Mouse (Mus musculus): Measurements from ENCODE around the gene Ormdl3.

Ormdl3 gene

DNA sequence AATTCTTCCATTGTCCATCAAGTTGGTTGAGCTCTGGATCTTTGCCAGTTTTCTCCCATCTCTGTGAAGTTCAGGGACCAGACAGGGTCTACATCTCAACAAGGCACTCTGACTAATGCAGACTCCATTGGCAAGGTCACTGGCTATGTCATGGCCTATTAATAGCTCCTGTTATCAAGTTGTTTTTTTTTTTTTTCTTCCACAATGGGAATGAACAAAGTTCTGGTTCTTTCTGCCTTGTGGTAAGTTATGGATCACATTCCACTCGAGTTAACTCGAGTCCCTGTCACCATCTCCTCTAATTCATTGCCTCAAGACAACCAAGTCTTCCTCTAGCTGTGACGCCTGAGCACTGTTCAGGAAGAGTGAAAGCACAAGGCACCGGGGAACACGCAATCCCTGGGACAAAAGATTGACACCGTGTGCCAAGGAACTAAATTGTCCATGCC, 1.7 kb upstream of the Ormdl3 start:
- DNase-seq (ENCODE audit: low spot score) = no peak

DNA sequence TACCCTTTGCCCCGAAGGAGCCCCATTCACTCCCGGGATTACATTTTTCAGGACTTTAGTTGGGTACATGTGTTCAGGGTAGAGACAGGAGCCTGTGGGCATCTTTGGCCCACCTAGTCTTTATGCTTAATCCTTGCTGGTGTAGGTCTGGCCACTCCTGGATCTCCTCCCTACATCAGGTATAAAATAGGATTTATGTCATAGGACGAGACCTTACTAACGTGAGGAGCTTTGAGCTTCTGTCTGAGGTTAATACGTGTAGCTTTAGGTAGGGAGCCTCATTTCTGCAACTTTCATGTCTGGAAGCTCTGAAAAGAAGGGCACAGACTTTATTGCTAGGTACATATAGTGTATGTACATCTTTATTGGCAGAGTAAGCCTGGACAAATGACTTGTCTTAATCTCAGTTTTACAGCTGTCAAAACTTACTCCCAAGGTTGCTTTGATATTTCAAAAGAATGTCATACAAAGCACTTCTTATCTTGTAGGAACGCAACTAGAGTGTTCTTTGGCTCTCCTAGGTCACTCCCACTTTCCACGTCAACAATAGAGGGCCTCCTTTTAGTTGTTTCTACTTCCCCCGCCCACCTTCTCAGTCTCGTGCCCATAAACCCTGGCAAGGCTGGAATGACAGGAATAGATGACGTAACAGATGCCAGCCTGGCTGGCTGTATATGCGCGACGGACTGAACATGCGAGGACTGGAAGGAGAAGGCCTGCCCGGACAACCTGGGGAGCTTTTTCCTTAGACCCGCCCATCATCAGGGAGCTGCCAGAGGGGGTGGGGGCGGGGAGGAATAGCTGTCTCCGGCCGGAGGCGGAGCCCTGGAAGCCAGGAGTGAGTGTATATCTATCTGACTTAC, 747 bp upstream of the Ormdl3 start:
- peak; percentile 34 for DNase-seq (ENCODE audit: low spot score)

DNA sequence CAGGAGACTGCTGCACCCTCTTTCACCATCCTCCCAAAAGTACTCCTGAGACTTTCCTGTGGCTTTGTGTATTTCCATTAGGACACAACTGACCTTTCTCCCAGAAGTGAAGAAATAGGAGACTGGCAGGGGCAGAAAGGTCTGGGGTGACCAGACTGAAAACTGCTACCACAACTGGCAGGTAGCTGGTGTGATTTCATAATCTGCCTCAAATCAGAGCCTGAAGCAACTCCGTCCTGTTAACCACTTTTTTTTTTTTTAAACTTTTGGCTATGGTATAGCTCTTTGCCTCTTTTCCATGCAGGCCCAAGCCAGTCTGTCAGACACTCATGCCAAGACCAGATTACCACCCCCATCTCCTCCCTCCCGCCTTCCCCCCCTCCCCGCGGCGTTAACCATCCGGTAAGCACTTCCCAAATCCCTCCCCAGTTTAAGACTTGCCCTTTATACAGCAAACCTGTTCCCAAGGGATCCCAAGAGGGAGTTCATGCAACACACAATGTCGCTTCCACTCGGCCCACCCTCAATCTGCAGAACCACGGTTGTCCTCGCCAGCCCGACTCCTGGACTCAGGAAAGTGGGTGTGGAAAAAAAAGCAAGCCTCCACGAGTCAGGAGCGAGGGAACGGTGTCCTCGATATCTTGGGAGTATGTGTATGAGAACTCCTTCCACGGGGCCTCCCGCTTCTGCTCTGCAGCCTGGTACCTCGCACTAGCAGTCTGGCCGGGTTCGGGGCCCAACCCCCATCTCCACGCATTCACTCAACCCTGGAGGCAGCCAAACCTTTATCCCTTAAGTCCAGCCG, 879 bp downstream of the Ormdl3 start:
- peak; percentile 14 for DNase-seq (ENCODE audit: low spot score)

DNA sequence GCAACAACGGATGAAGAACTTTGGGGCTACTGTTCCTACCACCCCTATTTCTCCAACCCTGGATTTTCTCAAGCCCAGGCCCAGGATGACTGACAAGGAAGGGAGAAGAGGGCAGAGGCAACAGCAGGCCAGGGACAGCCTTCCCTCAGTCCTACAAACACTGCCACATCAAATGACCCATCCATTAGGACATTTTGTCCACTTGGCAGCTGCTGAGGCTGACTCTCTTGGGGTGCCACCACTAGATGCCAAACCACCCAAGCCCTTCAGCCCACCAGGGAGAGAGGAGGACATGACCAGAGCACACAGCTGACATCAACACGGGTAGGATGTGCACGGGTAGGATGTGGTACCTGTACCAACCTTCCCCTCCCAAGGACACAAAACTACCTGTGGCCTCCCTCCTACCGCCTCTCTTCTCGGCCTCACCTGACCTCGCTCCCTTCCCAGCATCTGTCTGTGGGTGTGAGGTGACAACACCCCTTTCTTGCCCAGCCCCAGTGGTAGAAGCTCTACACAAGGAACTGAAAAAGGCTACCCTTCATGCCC, 2.5 kb downstream of the Ormdl3 start:
- no peak for DNase-seq (ENCODE audit: low spot score)

DNA sequence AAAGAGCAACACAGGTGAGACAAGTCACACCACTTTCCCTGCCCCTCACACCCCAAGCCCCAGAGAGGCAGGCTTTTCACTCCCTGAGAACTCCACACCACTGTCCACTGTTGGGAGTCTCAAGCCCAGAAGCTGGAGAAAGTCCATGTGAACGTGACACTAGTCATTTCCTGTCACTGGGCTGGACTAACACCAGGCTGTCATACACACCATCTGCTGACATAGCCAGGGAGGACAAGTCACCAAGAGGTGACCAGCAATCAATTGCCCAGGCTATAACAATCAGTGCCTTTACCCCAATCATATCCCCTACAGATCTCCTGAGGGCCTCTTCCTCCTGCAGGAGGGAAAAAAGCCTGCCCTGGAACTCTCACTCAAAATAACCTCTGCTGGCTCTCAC, 3.0 kb downstream of the Ormdl3 start:
- no peak for DNase-seq (ENCODE audit: low spot score)

DNA sequence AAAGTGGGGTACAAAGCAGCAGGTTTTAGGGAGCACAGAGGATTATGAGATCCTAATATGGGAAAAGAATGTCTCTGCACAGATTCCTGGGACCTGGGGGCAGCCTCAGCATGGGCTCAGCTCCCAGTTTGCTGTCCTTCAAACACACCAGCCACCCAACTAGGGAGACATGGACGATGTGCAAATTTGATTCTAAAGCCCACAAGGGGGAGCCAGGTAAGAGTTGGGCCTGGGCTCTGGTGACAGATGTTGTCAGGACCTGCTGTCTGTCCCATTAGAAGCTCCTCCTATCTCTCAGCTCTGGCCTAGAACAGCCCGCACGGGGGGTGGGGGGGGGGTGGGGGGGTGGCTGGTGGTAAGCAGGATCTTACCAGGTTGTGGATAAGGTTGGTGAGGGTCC, 3.6 kb downstream of the Ormdl3 start:
- DNase-seq (ENCODE audit: low spot score) = no peak

DNA sequence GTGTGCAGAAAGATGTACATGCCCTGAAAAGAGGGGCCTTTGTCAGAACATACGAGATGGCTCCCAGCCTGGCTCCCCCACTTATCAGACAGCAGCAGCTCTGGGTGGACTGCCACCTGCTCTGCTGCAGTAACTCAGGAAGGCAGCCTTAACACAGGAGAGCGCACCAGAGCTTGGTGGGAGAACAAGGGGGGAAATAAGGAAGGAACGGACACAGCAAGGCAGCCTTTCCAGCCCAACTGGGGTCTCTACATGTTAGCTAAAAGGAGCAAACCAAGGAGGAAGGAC, 4.0 kb downstream of the Ormdl3 start:
- DNase-seq (ENCODE audit: low spot score) = no peak

DNA sequence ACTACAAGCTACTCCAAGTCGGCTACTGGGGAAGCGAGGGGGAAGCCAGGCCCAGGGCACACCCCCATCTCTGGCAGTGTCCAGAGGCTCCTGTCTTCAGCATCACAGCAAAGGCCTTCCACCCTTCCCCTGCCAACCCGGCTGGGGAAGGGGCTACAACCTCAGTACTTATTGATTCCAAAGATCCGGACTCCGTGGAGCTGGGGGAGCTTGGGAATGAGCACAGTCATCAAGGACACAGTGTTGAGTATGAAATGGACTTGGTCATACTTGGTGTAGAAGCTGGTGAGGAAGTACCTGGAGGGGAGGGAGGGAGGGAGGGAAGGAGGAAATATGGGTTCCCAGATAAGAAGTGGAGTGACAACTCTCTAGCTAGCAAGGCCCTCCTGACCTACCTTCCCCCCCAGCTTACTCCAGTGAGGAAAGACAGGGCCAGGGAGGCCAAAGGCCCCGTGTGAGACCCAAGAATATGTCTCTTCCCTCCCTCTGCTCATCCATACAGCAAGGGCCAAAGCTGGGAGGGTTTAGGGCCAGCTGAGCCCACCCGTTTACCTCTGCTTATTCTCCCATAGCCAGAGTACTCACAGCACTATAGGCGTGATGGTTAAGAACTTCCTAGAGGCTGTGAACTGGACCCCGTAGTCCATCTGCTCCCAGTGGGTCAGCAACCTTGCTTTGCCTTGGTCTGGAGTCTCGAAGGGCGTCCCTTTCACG, 4.5 kb downstream of the Ormdl3 start:
- no peak for DNase-seq (ENCODE audit: low spot score)

DNA sequence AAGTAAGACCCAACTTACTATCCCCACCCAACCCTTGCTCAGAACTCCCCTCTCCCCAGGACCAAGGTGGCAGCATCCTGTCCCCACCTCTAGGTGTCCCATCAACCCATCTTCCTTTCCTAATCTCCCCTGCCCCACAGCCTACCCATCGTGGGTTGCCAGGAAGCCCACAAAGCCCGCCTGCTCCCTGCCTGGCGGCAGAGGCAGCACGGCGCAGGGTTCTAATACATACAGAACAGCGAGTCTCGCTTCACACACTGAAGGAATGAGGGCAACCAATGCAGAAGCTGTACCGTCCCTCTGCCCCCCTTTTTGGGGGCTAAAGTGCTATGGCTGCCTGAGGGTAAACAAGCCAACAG, 5.2 kb downstream of the Ormdl3 start:
- DNase-seq (ENCODE audit: low spot score) = no peak

DNA sequence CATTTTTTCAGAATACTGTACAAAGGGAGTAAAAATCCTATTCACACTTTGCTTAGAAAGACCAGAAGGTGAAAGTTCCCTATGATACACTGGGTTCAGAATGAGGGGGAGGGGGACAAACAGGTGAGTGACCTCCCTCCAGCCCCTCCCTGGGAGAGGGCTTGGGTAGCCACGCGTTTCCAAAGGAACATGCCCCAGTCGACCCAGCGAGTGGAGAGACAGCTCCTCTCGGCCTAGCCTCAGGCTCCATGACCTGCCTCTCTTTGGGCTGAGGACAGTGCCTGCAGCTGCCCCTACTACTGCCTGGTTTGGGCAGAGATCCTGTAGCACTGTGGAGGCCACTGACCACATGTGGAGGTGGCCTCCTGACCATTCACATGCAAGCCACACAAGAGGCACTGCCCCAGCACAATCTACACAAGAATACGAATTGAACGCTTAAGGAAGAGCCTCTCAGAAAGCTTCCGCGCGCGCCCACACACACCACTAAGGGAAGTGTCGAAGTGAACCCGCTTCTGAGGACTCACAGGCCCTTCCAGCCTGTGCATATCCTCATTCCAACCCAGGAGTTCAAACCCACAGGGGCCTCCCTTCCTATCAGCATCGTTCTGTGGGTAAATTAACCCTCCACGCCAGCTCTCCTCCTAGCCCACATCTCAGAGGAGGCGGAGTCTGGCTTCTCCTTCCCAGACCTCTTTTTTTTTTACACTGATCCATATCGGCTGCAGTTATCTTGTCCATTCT, 5.7 kb downstream of the Ormdl3 start:
- DNase-seq (ENCODE audit: low spot score) = no peak

DNA sequence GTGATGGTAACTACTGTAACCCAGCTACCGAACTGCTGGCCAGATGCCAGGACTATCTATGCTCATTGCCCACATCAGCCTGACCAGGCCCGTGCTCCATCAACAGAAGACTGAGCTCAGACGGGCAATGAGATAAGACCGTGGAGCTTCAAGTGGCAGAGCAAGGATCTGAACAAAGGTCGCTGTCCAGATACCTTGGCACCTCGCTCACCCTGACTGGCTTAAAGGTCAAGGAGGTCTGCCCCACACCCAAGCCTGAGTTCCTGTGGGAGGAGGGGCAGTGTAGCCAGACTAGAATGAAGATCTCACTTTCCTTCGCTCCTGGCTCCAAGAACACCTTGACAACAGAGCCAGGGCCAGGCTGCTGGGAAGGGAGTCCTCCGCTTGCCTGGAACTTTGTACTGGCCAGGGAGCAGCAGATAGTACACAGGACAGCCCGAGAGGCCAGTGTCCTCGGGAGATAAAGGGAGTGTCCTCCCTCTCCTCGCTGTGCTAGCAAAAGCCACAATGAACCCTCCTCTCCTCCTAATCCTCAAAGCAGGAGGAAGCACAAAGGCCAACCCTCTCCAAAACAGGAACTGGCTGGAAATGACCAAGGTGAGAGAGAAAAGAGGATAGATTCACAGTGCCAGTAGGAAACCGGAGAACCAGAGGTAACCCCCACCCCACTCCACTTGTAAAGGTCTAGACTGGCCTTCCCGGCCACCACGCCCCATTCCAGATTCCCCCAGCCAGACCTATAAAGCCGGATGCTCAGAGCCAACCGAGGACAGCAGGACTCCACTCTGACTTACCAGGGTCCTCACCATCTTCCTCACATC, 6.7 kb downstream of the Ormdl3 start:
- no peak for DNase-seq (ENCODE audit: low spot score)

DNA sequence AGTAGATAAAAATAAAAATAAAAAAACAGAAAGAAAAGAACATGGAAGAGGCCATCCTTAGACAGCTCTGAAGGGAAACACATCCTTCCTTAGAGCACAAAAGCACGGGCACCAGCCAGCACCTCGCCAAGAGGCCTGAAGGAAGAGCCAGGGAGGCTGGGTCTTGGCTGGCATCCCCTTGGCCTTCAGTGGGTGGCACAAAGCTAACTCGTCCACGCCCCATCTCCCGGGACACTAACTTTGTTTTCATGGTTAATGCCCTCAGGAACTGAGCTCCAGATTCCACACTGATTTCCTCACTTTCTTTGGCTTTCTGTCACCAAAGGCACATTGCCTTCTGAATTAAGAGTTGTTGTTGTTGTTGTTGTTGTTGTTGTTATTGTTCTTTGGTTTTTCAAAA, 9.4 kb downstream of the Ormdl3 start:
- DNase-seq (ENCODE audit: low spot score) = no peak

DNA sequence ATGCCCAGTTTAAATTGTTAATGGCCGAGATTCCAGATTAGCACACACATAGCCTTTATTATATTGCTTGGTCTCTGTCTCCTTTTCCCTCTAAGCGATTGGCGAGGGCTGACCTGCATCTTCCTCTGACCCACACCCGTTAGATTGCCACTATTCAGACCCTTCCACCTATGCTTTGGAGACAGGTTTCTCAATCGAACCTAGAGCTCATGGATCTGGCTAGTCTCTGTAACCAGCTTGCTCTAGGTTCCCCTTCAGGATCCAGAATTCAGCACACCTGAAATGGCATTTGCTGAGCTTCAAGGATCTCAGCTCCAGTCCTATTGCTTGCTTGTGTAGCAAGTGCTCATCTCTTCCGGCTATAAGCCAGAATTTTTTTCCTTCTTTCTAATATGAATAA, 17.7 kb downstream of the Ormdl3 start:
- DNase-seq (ENCODE audit: low spot score) = no peak

DNA sequence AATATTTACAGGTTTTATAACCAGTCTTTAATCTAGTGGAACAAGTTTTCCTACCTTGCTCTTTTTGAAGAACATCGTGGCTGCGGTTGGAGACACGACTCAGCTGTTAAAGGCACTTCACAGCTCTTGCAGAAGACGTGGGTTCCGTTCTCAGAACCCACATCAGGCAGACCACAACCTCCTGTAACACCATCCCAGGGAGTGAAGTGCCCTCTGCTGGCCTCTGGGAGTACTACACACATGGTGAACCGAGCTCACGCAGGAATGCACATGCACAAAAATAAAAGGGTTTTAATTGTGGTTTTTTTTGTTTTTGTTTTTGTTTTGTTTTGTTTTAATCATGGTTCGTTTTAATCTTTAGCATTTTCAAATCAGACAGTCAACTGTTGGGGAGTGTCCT, 18.8 kb downstream of the Ormdl3 start:
- DNase-seq (ENCODE audit: low spot score) = no peak

DNA sequence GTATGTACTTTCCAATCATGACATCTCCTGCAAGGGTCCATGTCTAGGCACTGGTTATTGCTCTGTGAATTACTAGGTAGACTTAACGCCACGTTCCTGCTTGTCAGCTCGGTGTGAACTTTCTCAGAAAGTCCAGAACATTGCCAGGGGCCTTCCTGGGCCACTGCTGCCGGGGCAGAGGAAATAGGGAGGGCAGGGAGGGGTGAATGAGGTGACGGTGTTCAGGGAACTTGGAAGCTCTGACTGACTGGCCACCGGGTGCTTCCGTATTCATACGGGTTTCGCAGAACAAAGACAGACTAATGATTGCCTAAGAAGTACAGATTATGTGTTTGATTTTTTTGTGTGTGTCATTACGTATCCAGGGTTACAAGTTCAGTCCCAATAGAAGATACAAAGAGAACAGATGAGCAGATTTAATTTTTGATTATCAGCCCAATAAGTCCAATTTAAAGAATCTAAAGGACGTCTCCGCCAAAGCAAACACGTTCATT, 23.2 kb downstream of the Ormdl3 start:
- DNase-seq (ENCODE audit: low spot score) = no peak

DNA sequence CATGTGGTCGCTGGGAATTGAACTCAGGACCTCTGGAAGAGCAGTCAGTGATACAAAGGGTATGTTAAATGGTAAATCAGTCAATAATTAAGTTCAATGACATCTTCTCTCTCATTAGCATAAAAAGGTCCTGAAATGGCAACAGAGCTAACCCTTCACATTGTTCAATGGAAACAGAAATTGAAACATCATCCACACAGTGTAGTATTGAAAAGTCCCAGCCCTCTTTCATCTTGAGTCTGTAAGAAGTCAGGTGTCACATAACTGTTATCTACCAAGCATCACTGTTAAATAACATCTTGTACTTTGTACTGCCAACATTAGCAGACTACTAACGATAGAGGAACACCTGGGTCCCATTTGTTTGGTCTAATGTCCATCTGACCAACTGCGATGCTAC, 24.1 kb downstream of the Ormdl3 start:
- DNase-seq (ENCODE audit: low spot score) = no peak

DNA sequence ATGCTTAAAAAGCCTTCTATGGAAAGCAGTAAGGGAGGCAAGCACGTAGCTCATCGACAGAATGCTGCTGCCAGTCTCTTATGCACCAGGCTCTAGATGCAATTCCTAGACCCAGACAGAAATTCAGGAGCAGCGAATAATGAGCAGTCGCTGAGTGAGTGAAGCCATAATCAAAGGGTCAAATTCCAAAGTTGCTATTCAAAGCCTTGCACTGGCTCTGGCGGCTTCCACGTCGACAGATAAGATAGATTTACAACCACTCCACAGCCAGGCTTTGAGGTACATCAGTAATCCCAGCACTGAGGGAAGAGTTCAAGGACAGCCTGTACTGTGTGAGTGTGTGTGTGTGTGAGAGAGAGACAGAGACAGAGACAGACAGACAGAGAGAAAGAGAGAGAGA, 26.2 kb downstream of the Ormdl3 start:
- no peak for DNase-seq (ENCODE audit: low spot score)

DNA sequence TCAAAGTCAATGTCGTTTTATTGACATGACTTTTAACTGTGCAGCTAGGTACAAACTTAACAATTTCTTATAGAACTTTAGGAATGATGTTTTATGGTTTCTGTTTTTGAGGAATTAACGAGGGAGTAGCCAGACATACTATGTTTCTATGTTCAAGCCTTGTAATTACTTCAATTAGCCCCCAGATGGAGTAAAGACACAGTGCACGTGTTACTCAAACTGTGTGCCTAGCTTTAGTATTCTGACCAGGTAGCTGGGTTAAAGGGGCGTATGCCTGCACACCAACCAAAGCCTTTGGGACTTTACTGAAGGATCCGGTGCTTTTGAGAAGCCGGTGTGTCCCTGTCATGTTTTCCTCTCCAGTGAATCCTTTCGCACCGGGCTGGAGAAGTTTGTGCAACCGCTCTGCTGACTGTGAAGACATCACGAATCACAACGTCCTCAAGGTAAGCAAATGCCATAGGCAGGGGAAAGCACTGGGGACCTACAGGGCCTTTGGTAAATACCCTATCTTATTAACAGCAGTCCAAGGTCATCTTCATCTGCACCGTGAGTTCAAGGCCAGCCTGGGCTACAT, 32.0 kb downstream of the Ormdl3 start:
- DNase-seq (ENCODE audit: low spot score) = no peak

DNA sequence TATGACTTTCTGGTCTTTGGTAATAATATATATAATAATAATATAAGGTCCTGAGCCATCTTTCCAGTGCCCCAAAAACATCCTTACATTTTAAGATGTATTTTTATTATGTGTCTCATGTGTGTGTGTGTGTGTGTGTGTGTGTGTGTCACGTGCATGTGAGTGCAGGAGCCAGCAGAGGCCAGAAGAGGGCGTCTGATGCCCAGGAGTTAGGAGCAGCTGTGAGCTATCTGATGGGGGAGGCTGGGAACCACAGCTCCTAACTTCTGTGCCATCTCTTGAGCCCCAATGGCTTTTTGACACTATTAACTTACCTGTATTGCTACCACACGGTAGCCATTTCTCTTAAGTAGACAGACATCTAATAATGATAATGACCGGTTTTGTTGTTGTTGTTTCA, 33.2 kb downstream of the Ormdl3 start:
- DNase-seq (ENCODE audit: low spot score) = no peak

DNA sequence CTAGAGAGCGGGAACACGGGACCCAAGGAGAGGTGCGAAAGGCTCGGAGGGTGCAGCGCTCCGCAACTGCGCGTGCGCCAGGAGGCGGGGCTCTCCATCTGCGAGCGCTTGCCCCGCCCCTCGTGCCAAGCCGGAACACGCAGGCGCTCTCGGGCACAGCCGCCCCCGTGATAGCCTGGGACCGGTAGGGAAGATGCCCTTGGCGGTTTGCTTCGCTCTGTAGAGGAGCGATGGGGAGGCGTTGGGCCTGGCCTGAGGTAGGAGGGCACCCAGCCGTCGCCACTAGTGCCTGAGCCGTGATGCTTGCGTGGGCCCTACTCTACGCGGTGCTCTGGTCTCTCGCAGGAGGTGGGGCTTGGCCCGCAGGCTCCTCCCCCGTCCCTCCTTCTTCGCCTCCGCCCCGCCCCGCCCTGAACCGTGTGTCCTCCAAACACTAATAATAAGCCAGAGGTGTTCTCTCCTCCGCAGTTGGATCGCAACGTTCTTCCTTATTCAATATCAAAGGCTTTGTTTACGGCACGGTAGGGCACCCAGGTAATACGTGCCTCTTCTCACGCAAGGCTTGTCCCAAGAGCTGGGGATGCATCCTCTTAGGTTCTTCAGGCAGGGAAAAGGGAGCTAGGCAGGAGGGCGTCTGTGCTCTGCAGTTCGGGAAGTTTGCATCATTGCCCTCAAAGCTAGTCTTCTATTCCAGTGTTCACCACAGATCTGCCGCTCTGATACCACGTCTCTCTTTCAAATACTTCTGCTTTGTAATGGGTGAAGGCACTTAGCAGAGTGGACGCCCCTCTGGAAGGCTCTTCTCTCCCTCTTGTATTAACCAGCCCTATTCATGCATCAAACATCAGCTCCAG, 36.0 kb downstream of the Ormdl3 start, which contains the start of gene Zpbp2:
Gene Zpbp2 (plus strand): TSS at position 123 of the 854 bp plus-strand sequence.
- peak; percentile 86 for DNase-seq (ENCODE audit: low spot score)

Data from left cerebral cortex, adult 11 months (tissue).